Mouse (Mus musculus) liver, embryonic 14 days (tissue): ENCODE data around the gene Tspan1. TPM values are rescaled to one million over a fixed set of nuclear protein-coding genes. Genes with fewer than 3 reads are reported as not detected.

Source experiments
- polyA plus RNA-seq: library from polyadenylated mRNA; depleted of rRNA; stranded (reverse); fragments of >200 nt; gene quantifications from 2 replicates; pipeline ENCODE4 v1.2.3, GENCODE M21; 2012; rRNA removed

Tspan1 gene
- polyA plus RNA-seq: not detected in 2 replicates

GRCm38 (mm10) chr4:116167404-116167803, at the start of gene Tspan1:
TSS of gene Tspan1 (minus strand) at chr4:116167601.

GRCm38 (mm10) chr4:116173072-116173471, 5.7 kb upstream of the Tspan1 start, which contains the start of the genes 1700042G07Rik and Gm49337:
TSS of gene 1700042G07Rik (plus strand) at chr4:116173372.
TSS of gene Gm49337 (plus strand) at chr4:116173384.

GRCm38 (mm10) chr4:116151238-116151637, 16.2 kb downstream of the Tspan1 start, which contains the start of gene Lurap1:
TSS of gene Lurap1 (minus strand) at chr4:116151338.

GRCm38 (mm10) chr4:116123602-116124519, 43.5 kb downstream of the Tspan1 start, which contains the start of the genes Rad54l and Pomgnt1:
TSS of gene Rad54l (minus strand) at chr4:116123690.
TSS of gene Pomgnt1 (plus strand) at chr4:116123840.

Other genes starting within 250 kb of the Tspan1 start
- not detected in 2 replicates for gene Dmbx1, start 227.7 kb downstream of the Tspan1 start, polyA plus RNA-seq
- 3.4 and 3.9 TPM in 2 replicates for gene Faah, start 149.7 kb downstream of the Tspan1 start, polyA plus RNA-seq
- gene Nsun4, start 113.7 kb downstream of the Tspan1 start, polyA plus RNA-seq: 4.4 and 5.0 TPM in 2 replicates
- 335 and 338 TPM in 2 replicates for gene Uqcrh, start 92.5 kb downstream of the Tspan1 start, polyA plus RNA-seq
- gene Lrrc41, start 92.3 kb downstream of the Tspan1 start, polyA plus RNA-seq: 11.6 and 13.9 TPM in 2 replicates
- 15.2 and 18.7 TPM in 2 replicates for gene Rad54l, start 43.9 kb downstream of the Tspan1 start, polyA plus RNA-seq
- gene Pomgnt1, start 43.8 kb downstream of the Tspan1 start, polyA plus RNA-seq: 8.5 and 9.1 TPM in 2 replicates
- gene Lurap1, start 16.3 kb downstream of the Tspan1 start, polyA plus RNA-seq: 0.08 TPM in 2 replicates
- not detected in 2 replicates for gene 1700042G07Rik, start 5.8 kb upstream of the Tspan1 start, polyA plus RNA-seq
- not detected in 2 replicates for gene Gm49337, start 5.8 kb upstream of the Tspan1 start, polyA plus RNA-seq
- 1.1 and 1.2 TPM in 2 replicates for gene Pik3r3, start 54.0 kb upstream of the Tspan1 start, polyA plus RNA-seq